Mouse (Mus musculus): ENCODE results near the gene Col24a1.

DNA sequence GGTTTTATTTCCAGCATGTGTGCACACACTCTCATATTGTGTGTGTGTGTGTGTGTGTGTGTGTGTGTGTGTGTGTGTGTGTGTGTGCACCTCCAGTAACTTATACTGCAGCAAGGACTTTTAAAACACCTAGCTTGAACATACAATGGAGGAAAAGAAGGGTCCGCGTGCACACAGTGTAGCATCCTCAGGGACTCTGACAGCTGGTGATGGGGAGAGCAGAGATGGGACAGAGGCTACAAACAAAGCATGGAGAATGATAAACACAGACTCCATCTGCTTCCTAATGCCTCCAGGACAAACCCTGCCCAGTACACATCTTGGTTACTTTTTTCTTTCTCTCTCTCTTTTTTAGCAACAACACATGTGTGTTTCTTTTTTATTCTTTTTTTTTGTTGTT lies 171.5 kb downstream of the Col24a1 start:
- TF ChIP-seq POLR2A (IDR thresholded peaks at IDR 0.05; ENCODE audit: control insufficient read depth, low read depth, low read length) (no peak), CTCF (IDR thresholded peaks at IDR 0.05; ENCODE audit: control insufficient read depth, insufficient read depth, insufficient replicate concordance, low read depth, low read length) (no peak)

Measured in testis, adult 2 months (tissue).